Comparison of ENCODE assay signal across 23 mouse cellular contexts in the genomic region with DNA sequence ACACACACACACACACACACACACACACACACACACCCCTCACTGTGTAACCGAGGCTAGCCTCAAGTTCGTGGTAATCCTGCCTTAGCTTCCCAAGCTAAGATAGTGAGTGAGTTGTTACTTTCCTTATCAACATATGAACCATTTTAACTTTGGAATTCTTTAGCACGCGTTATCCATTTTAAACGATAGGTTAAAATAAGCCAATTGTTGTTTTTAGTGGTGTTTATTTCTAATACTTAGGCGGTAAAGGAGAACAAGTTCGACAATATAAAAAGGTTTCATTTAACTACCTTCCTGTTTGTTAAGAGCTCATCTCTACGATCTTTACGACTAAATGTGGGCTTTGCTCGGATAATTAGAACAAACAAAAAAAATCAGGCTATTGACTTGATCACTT. TPM values are rescaled to one million over a fixed set of nuclear protein-coding genes. Genes with fewer than 3 reads are reported as not detected.
"Had no signal": no experiment of that assay in that cellular context is flagged by ENCODE, and none has a peak within 500 bp of the region (broad histone marks: within the 10 kb centered on the region; RNA-seq: fewer than 3 reads in every experiment).

No protein-coding gene starts in this region.

- DNase-seq: kidney, adult 11 months; kidney, adult 8-10 months; kidney, postnatal 10 days; kidney, postnatal 36 days; layer of hippocampus, postnatal 36 days; liver, postnatal 0 days; lung, embryonic 14.5 days; right cerebral cortex, adult 18-20 months; right cerebral cortex, postnatal 14 days; right cerebral cortex, postnatal 4 days; thymus, postnatal 25 days had no signal

- H3K9me3 ChIP-seq: kidney, embryonic 15.5 days; limb, embryonic 12.5 days; limb, embryonic 15.5 days; midbrain, embryonic 13.5 days; neural tube, embryonic 12.5 days had no signal

- ATAC-seq: liver, postnatal 0 days; lung, postnatal 0 days; midbrain, embryonic 13.5 days had no signal

- H3K36me3 ChIP-seq: kidney, embryonic 15.5 days; limb, embryonic 12.5 days; limb, embryonic 15.5 days; midbrain, embryonic 13.5 days; neural tube, embryonic 12.5 days had no signal

- H3K4me1 ChIP-seq: limb, embryonic 12.5 days; limb, embryonic 15.5 days; midbrain, embryonic 13.5 days; neural tube, embryonic 12.5 days had no signal

- H3K9ac ChIP-seq: kidney, embryonic 15.5 days; limb, embryonic 12.5 days; limb, embryonic 15.5 days; liver, embryonic 14.5 days; liver, postnatal 0 days; lung, embryonic 14.5 days; midbrain, embryonic 13.5 days; neural tube, embryonic 12.5 days had no signal

- H3K27ac ChIP-seq: kidney, embryonic 15.5 days; left cerebral cortex, adult 2 months; limb, embryonic 12.5 days; limb, embryonic 15.5 days; liver, embryonic 14.5 days; macrophage; midbrain, embryonic 13.5 days; neural tube, embryonic 12.5 days had no signal

- H3K4me2 ChIP-seq: kidney, embryonic 15.5 days; limb, embryonic 12.5 days; limb, embryonic 15.5 days; liver, embryonic 11.5 days; lung, embryonic 14.5 days; midbrain, embryonic 13.5 days had no signal

- H3K4me3 ChIP-seq: kidney, embryonic 15.5 days; left cerebral cortex, adult 2 months; limb, embryonic 12.5 days; limb, embryonic 15.5 days; midbrain, embryonic 13.5 days had no signal

RNA-seq across cellular contexts. Expression of a gene that starts 17.3 kb away (rescaled TPM):
- polyA plus RNA-seq: limb, embryonic 12.5 days; limb, embryonic 15.5 days; liver, embryonic 11.5 days; liver, embryonic 14.5 days; liver, postnatal 0 days; lung, embryonic 14.5 days; lung, postnatal 0 days; macrophage; midbrain, embryonic 13.5 days; midbrain, postnatal 0 days; stomach, embryonic 14.5 days had no signal

RNA-seq across cellular contexts. Expression of a gene that starts 43.3 kb away (rescaled TPM):
- polyA plus RNA-seq: kidney, embryonic 15.5 days; limb, embryonic 12.5 days; limb, embryonic 15.5 days; liver, embryonic 11.5 days; liver, embryonic 14.5 days; liver, postnatal 0 days; macrophage; neural tube, embryonic 12.5 days had no signal
